Mouse (Mus musculus) intestine, embryonic 14.5 days (tissue): ENCODE results near the gene Wdr75. TPM values are rescaled to one million over a fixed set of nuclear protein-coding genes. Genes with fewer than 3 reads are reported as not detected.

ENCODE experiments used
- ATAC-seq: fragments of 200-750 bp; cut with Nextera tagmentation; replicated peaks from 2 replicates; pipeline ENCODE4 v1.8.0; 2017; ENCODE audit warnings: low read depth, moderate number of reproducible peaks, moderate TSS enrichment, moderate library complexity; ENCODE audit not compliant: low FRiP score, low TSS enrichment
- DNase-seq: peaks from one replicate; pipeline ENCODE4 v3.0.0-alpha.2; 2018; ENCODE audit warnings: low spot score
- H3K27ac ChIP-seq: fragments of 300-500 bp; sonication (generic); 2 replicates; pipeline ENCODE4 v1.5.1; 2014; ENCODE audit warnings: low read depth, mild to moderate bottlenecking, control low read depth
- H3K27me3 ChIP-seq: fragments of 300-500 bp; sonication (generic); replicated peaks from 2 replicates; pipeline ENCODE4 v1.6.1; 2014; ENCODE audit warnings: low read length, control low read depth; ENCODE audit not compliant: control insufficient read depth, insufficient read depth
- H3K36me3 ChIP-seq: fragments of 300-500 bp; sonication (generic); 2 replicates; pipeline ENCODE4 v1.6.1; 2014; ENCODE audit warnings: low read length, control low read depth; ENCODE audit not compliant: control insufficient read depth, insufficient read depth
- H3K4me1 ChIP-seq: fragments of 300-500 bp; sonication (generic); replicated peaks from 2 replicates; pipeline ENCODE4 v1.6.1; 2014; ENCODE audit warnings: low read length, control low read depth, mixed read lengths; ENCODE audit not compliant: control insufficient read depth, insufficient read depth
- H3K4me2 ChIP-seq: fragments of 300-500 bp; sonication (generic); 2 replicates; pipeline ENCODE4 v1.6.1; 2014; ENCODE audit warnings: low read length
- H3K4me3 ChIP-seq: fragments of 300-500 bp; sonication (generic); 2 replicates; pipeline ENCODE4 v1.5.1; 2014; ENCODE audit warnings: low read depth, low read length, control low read depth, mixed read lengths
- H3K9ac ChIP-seq: fragments of 300-500 bp; sonication (generic); 2 replicates; pipeline ENCODE4 v1.6.1; 2014; ENCODE audit warnings: mild to moderate bottlenecking, low read length
- H3K9me3 ChIP-seq: fragments of 300-500 bp; sonication (generic); 2 replicates; pipeline ENCODE4 v1.6.1; 2016; ENCODE audit warnings: low read length, control low read depth; ENCODE audit not compliant: control insufficient read depth
- WGBS: fragments of 180-500 bp; shearing (Covaris S2); extraction: QIAGEN DNeasy Blood & Tissue Kit; methylation state at CpG from one replicate; pipeline ENCODE4 v1.1.7; 2014; 5-methylcytosine and 5-hydroxymethylcytosine counted together
- polyA plus RNA-seq: library from polyadenylated mRNA; unstranded; fragments of >200 nt; fragmentation: Nextera tagmentation; extraction: Ambion mirVana; gene quantifications from 2 replicates; pipeline ENCODE4 v1.2.1, GENCODE M21; 2014

Wdr75 gene
- polyA plus RNA-seq, 1 experiment from 2014 or later, result 80.2 TPM

DNA sequence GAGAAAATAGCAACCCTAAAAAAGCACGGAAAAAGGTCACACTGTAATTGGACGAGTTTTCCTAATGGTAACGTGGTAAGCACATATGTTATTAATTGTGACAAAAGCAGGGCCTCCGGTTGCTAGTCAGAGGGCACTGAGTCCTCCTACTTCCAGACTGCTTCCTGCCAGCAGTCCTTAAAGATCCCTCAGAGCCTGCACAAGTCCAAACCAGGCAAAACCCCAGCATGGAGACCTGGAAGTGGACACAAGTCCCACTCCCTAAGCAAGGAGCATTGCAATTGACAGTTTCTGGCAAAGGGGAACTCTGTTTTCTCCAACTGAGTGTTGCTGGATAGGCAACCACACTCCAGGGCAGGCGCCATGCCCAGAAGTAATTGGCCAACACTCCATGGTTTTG lies 27.4 kb upstream of the Wdr75 start:
- Histone ChIP-seq H3K4me2 (no peak overlapping the region), H3K9me3 (no peaks in the 10 kb centered on the region), H3K4me3 (no peak overlapping the region), H3K4me1 (peaks cover 5% of the 10 kb centered on the region), H3K36me3 (no peaks in the 10 kb centered on the region), H3K27ac (no peak overlapping the region), H3K27me3 (no peaks in the 10 kb centered on the region), H3K9ac (no peak overlapping the region)
- ATAC-seq (no peak), DNase-seq (no peak)
- 68% methylated on average over 5 of the region's 5 CpGs for WGBS

DNA sequence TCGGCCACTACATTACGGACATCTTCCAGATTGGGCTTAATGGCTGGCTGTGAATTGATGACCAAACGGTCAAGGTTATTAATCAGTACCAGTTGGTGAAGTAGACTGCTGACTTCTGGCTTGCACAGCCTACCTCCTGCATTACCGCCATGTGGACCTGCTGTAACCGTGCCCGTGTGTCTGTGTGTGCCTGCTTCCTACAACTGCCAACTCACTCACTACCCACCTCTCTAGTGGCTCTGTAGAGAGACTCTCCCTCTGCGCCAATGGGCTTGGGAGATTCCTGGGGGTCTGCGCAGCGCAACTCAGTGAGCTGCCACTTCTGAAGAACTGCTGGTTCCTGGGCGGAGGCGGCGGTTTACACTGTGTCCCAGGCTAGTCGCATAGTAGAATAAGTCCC lies 25.6 kb upstream of the Wdr75 start:
- H3K36me3 ChIP-seq, result no peaks in the 10 kb centered on the region
- H3K27ac ChIP-seq, result no peak overlapping the region
- WGBS, result 95% methylated on average over 13 of the region's 13 CpGs
- ATAC-seq (no peak), DNase-seq (no peak)
- peaks cover 5% of the 10 kb centered on the region; the same call in 1 of the 2 replicates for H3K4me1 ChIP-seq
- H3K9ac ChIP-seq, result no peak overlapping the region
- H3K27me3 ChIP-seq, result no peaks in the 10 kb centered on the region
- no peak overlapping the region for H3K4me3 ChIP-seq
- no peak overlapping the region for H3K4me2 ChIP-seq
- no peaks in the 10 kb centered on the region for H3K9me3 ChIP-seq

DNA sequence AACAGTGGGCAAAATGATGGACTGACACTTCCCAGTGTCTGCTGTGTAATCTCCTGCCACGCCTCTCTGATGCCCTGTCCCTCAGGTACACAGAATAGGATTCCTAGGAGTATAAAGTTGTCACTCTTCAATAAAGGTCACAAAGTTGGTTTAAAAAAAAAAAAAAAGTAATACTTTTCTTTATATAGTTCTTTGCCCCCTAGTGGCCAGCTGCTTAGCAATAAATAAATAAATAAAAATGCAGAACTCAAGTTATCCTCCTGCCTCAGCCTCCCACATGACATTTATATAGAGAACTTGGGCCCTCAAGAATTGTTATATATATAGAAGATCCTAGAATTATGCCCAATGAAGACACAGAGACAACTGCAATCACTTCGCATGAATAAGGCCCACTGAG lies 24.9 kb upstream of the Wdr75 start:
- Histone ChIP-seq H3K4me1 (peaks cover 2% of the 10 kb centered on the region; the same call in 1 of the 2 replicates), H3K27ac (no peak overlapping the region), H3K9me3 (no peaks in the 10 kb centered on the region), H3K9ac (no peak overlapping the region), H3K27me3 (no peaks in the 10 kb centered on the region), H3K36me3 (no peaks in the 10 kb centered on the region), H3K4me2 (no peak overlapping the region), H3K4me3 (no peak overlapping the region)
- WGBS, result 92% methylated on average over 2 of the region's 2 CpGs
- DNase-seq (no peak), ATAC-seq (no peak)

DNA sequence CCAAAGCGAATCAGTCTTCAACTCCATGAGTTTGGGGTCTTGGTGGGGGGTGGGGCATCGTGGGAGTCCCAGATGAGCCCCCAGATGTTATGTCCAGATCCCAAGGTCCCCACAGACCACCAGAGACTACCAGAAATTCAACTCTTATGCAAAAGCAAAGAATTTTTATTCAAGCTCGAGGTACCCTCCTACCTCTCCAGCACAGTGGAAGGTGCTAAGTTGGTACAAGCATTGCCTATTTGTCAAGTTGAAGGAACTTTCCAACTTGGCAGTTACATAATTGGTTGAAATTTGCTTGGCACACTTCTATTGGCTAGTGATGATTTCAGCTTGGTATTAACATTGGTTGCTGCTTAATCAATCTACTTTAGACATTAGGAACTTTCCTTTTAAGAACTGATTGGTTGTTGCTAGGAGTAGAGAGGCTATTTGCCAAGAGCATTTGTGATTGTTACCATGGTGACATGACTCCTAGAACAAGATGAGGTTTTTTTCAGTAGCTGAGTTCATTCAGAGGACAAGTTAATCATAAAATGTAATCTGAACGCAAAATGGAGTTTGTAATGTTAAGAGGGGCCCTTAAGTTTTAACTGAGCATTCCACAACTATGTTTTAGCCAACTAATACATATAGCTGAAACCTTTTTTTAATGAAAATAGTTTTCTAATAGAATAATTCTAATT lies 14.2 kb upstream of the Wdr75 start:
- DNase-seq (no peak), ATAC-seq (peak; percentile 64)
- Histone ChIP-seq H3K4me1 (0 out of 2 replicates have a peak, but pooled peaks cover 2% of the 10 kb centered on the region), H3K9me3 (no peaks in the 10 kb centered on the region), H3K4me2 (no peak overlapping the region), H3K27me3 (no peaks in the 10 kb centered on the region), H3K36me3 (no peaks in the 10 kb centered on the region), H3K9ac (no peak overlapping the region), H3K4me3 (no peak overlapping the region), H3K27ac (no peak overlapping the region)
- 65% methylated on average over 4 of the region's 4 CpGs for WGBS

DNA sequence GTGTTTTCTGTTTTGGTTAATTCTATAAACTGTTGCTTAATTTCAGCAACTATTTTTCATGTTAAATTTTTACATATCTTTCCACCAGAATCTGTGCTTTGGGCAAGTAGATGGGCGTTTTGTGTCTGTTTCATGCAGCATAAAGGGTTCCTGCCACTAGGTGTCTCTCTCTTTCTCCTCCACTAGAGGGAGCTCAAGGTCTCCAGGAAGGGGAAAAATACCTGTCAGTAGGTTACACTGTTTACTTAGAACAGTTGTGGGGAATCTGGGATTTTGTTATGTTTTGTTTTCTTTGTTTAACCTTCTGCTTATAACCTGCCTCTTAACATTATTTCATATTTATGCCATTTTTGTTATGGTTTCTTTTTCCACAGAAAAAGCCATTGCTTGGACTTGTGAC lies 21.9 kb downstream of the Wdr75 start:
- Histone ChIP-seq H3K27me3 (no peaks in the 10 kb centered on the region), H3K9me3 (no peaks in the 10 kb centered on the region), H3K4me1 (no peaks in the 10 kb centered on the region), H3K4me2 (no peak overlapping the region), H3K4me3 (no peak overlapping the region), H3K27ac (no peak overlapping the region), H3K36me3 (peaks cover 92% of the 10 kb centered on the region), H3K9ac (no peak overlapping the region)
- DNase-seq (no peak), ATAC-seq (0 out of 2 replicates have a peak, but pooled peaks have one; percentile 40)
- WGBS, result 25% methylated on average over 1 of the region's 1 CpGs

DNA sequence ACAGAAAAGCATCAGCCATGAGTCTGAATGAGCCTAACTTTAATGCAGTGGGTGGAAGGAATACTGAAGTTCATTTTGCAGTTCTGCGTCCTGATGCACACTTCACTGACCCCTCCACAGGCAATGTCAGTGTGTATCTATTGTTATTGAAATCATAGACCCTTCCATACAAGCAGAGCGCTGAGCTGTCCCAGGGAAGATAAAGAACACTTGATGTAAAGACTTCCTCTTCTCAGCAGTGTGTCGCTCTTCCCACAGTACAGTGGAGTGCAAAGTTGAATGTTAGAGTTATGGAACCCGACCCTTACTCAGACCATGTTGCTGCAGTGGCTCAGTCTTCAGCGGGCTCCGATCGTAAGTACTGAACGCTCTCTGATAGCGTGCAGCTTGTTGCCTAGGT lies 23.6 kb downstream of the Wdr75 start:
- ATAC-seq (no peak), DNase-seq (no peak)
- no peaks in the 10 kb centered on the region for H3K27me3 ChIP-seq
- no peak overlapping the region for H3K27ac ChIP-seq
- no peaks in the 10 kb centered on the region for H3K9me3 ChIP-seq
- H3K36me3 ChIP-seq, result peaks cover 92% of the 10 kb centered on the region
- no peak overlapping the region for H3K9ac ChIP-seq
- no peaks in the 10 kb centered on the region for H3K4me1 ChIP-seq
- H3K4me2 ChIP-seq, result no peak overlapping the region
- H3K4me3 ChIP-seq, result no peak overlapping the region
- 95% methylated on average over 9 of the region's 9 CpGs for WGBS

DNA sequence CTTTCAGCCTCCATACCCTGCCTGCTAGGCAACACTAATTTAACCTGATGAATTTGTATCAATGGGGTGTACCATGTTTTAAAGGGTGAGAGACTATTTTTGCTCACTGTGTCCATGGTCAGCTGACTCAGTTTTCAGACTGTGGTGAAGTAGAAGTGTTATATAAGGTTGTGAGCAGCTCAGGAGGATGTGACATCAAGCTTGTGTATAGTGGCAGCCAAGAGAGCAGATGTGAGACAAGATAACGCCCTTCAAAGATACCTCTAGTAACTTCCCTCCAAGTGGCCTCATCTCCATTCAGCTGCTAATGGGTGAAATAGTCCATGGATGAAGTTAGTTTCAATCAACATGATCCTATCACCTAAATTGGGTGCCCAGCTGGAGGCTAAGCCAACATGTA lies 29.5 kb downstream of the Wdr75 start:
- Histone ChIP-seq H3K4me3 (no peak overlapping the region), H3K9me3 (no peaks in the 10 kb centered on the region), H3K27ac (no peak overlapping the region), H3K9ac (no peak overlapping the region), H3K27me3 (no peaks in the 10 kb centered on the region), H3K36me3 (peaks cover 53% of the 10 kb centered on the region), H3K4me1 (no peaks in the 10 kb centered on the region), H3K4me2 (no peak overlapping the region)
- DNase-seq (no peak), ATAC-seq (no peak)
- 80% methylated on average over 1 of the region's 1 CpGs for WGBS

DNA sequence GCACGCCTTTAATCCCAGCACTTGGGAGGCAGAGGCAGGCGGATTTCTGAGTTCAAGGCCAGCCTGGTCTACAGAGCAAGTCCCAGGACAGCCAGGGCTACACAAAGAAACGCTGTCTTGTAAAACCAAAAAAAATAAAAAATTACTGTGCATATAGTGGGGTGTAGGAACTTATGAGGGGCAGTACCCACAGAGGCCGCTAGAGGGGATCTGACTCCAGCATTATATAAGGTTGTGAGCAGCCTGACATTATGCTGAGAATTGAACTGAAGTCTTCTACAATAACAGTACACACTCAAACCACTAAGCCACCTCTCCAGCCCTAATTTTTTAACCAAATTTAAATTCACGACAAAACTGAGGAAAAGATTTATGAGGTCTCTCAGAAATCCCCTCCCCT lies 30.2 kb downstream of the Wdr75 start:
- 56% methylated on average over 5 of the region's 5 CpGs for WGBS
- peak; percentile 81 for DNase-seq

DNA sequence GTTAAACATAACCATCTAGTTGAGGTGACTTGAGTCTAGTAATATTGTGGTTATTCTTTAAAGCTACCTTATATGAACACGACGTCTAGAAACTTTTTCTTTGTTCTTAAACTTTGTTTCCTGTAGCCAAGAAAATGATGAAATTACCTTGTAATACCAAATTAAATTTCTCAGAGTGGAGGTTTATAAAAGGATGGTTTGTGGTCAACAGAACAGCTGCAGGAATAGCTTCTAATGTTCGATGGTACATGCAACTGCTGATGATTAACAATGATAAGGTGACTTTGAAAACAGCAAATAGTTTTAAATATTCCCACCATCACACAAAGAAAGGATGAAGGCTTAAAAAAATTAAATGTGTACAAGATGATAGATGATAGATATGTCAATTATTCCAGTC lies 30.7 kb downstream of the Wdr75 start:
- 85% methylated on average over 3 of the region's 3 CpGs for WGBS

More for the DNA sequence above, 30.2 kb downstream of the Wdr75 start:
- no peak overlapping the region for H3K9ac ChIP-seq
- peak; percentile 54; the same call in 1 of the 2 replicates for ATAC-seq
- no peak overlapping the region for H3K27ac ChIP-seq
- no peak overlapping the region for H3K4me3 ChIP-seq
- no peaks in the 10 kb centered on the region for H3K9me3 ChIP-seq
- no peaks in the 10 kb centered on the region for H3K27me3 ChIP-seq
- H3K36me3 ChIP-seq, result peaks cover 46% of the 10 kb centered on the region
- H3K4me1 ChIP-seq, result no peaks in the 10 kb centered on the region
- no peak overlapping the region for H3K4me2 ChIP-seq

More for the DNA sequence above, 30.7 kb downstream of the Wdr75 start:
- Histone ChIP-seq H3K4me2 (no peak overlapping the region), H3K27ac (no peak overlapping the region), H3K27me3 (no peaks in the 10 kb centered on the region), H3K36me3 (peaks cover 41% of the 10 kb centered on the region), H3K9ac (no peak overlapping the region), H3K4me1 (no peaks in the 10 kb centered on the region), H3K9me3 (no peaks in the 10 kb centered on the region), H3K4me3 (no peak overlapping the region)
- no peak for DNase-seq
- no peak for ATAC-seq
